Mouse (Mus musculus) embryonic fibroblast, embryonic 13.5 days (primary cell): ENCODE measurements around the gene 9530068E07Rik.

Source experiments
- CTCF ChIP-seq: IDR thresholded peaks from 2 replicates; pipeline ENCODE4 v1.5.1; 2011; ENCODE audit warnings: mild to moderate bottlenecking, control low read depth, low read length, moderate library complexity, borderline replicate concordance; ENCODE audit not compliant: insufficient read depth
- POLR2A ChIP-seq: IDR thresholded peaks from 2 replicates; pipeline ENCODE4 v1.6.1; 2011; ENCODE audit warnings: low read depth, mild to moderate bottlenecking, control low read depth, low read length, moderate library complexity

- no peak for TF ChIP-seq POLR2A
- TF ChIP-seq CTCF = no peak
These were observed 5.2 kb downstream of the 9530068E07Rik start for GRCm38 (mm10) chr11:52401476-52401875.
